Mouse (Mus musculus) ovary, postnatal 10 days (tissue): ENCODE results near the gene Tjp2.

Source experiments
- DNase-seq: peaks from one replicate; pipeline ENCODE4 v3.0.0; 2022; ENCODE audit warnings: low spot score

Gene Tjp2

GRCm38 (mm10) chr19:24058021-24058420 is 166.8 kb downstream of the Tjp2 start:
- no peak for DNase-seq

GRCm38 (mm10) chr19:24056880-24057279 is 167.9 kb downstream of the Tjp2 start:
- no peak for DNase-seq

- no peak for DNase-seq
Observed at GRCm38 (mm10) chr19:24054904-24055303, 169.9 kb downstream of the Tjp2 start.

GRCm38 (mm10) chr19:24054265-24054664 is 170.6 kb downstream of the Tjp2 start:
- DNase-seq, result no peak

- no peak for DNase-seq
Observed at GRCm38 (mm10) chr19:24050514-24050913, 174.3 kb downstream of the Tjp2 start.

DNA sequence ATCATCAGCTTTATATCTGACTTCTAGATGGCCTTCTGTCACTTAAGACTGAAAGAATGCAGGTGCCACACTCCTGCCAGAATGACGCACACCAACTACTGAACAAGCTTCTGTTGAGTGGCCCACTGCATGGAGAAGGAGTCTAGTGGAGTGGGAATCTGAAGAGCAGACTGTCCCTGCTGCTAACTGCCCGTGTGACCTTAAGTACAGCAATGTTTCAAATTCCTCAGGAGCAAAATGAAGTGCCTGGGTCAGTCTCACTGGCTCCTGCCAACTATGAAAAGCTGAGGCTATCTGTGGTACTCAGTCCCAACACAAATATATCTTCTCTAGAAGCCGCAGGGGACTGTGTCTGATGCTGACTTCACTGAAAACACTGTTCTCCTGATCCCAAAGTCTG is 175.5 kb downstream of the Tjp2 start:
- no peak for DNase-seq

DNA sequence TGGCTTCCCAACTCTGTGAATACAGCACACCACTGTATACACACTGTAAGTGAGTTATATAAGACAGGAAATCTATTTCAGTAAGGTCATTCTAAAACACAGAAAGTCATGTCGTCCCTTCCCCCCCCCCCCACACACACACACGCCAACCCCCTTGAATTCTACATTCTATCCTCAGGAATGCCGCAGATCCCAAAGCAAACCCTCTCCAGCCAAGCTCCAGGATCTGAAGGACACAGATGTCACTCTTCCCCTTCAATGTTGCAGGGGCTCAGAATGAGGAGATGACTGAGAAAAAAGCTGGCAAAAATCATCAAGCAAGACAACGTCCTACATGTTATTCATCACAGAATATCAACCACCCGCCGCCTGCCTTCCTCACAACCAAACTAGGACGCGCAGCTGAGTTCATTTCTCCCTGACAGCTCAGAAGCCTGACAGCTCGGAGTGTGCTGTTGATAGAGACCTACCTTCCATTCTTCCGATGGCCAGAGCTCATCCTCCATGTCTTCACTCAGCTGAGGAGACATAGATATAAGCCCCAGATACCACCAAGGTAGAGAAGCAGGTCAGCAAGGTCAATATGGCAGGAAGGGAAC is 178.3 kb downstream of the Tjp2 start:
- DNase-seq, result no peak
